Mouse (Mus musculus): ENCODE data around the gene 1700009N14Rik.

Gene 1700009N14Rik

GRCm38 (mm10) chr4:39450069-39450468 is at the start of gene 1700009N14Rik:
Gene 1700009N14Rik (plus strand): TSS chr4:39450295.
- no peak for DNase-seq (ENCODE audit: low read depth)

- DNase-seq (ENCODE audit: low read depth) = no peak
Observed at GRCm38 (mm10) chr4:39437870-39438367, 12.2 kb upstream of the 1700009N14Rik start.

- DNase-seq (ENCODE audit: low read depth) = no peak
Observed at GRCm38 (mm10) chr4:39474291-39474690, 24.2 kb downstream of the 1700009N14Rik start.

DNA sequence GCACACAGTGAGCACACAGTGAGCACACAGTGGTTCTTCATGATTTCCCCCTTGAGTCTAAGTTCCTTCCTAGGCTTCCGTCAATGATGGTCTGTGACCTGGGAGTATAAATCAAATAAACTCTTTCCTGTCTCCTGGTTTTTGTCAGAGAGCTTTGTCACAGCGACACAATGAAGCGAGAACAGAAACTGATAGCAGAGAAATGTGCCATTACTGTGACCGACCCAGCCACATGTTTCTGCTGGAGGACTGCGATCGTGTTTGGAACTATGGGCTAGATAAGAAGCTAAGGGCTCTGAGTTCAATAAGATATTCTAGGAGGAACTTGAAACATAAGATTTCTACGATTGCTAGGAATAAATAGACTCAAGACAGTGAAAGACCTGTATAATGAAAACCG is 36.3 kb downstream of the 1700009N14Rik start:
- DNase-seq (ENCODE audit: low read depth) = no peak

- DNase-seq (ENCODE audit: low read depth) = no peak
Observed at GRCm38 (mm10) chr4:39493596-39493995, 43.5 kb downstream of the 1700009N14Rik start.

- no peak for DNase-seq (ENCODE audit: low read depth)
Observed at GRCm38 (mm10) chr4:39495875-39496274, 45.8 kb downstream of the 1700009N14Rik start.
